Mouse (Mus musculus) erythroid progenitor cell, adult 5-6 weeks (primary cell): Measurements from ENCODE around the gene Aars2. TPM values are rescaled to one million over a fixed set of nuclear protein-coding genes. Genes with fewer than 3 reads are reported as not detected.

ENCODE experiments used
- total RNA-seq, 2 experiments: library from RNA; stranded (forward) in 1 of 2; stranded (reverse) in 1 of 2; fragments of 150-400 nt in 1 of 2; fragments of 186-747, 209-891 nt in 1 of 2; gene quantifications; 2 replicates each; pipeline versions ENCODE4 v1.2.3 to v1.2.4; 2015 to 2017; ENCODE audit warnings: low replicate concordance in 2 of 2

Gene Aars2
- total RNA-seq, 2 experiments from 2014 or later: 0.42 to 0.76 TPM

Other genes starting within 250 kb of the Aars2 start
- 62.7 and 113 TPM in 2 replicates for gene Cdc5l, start 73.1 kb upstream of the Aars2 start, total RNA-seq (2015; ENCODE audit: low replicate concordance)
- gene Cdc5l, start 73.1 kb upstream of the Aars2 start, total RNA-seq (2017; ENCODE audit: low replicate concordance): 52.3 and 102 TPM in 2 replicates
- gene Spats1, start 31.4 kb upstream of the Aars2 start, total RNA-seq (2015; ENCODE audit: low replicate concordance): not detected in 2 replicates
- not detected in 2 replicates for gene Spats1, start 31.4 kb upstream of the Aars2 start, total RNA-seq (2017; ENCODE audit: low replicate concordance)
- not detected in 2 replicates for gene Tcte1, start 16.6 kb downstream of the Aars2 start, total RNA-seq (2015; ENCODE audit: low replicate concordance)
- gene Tcte1, start 16.6 kb downstream of the Aars2 start, total RNA-seq (2017; ENCODE audit: low replicate concordance): not detected in 2 replicates
- not detected in 2 replicates for gene Tmem151b, start 42.8 kb downstream of the Aars2 start, total RNA-seq (2015; ENCODE audit: low replicate concordance)
- not detected in 2 replicates for gene Tmem151b, start 42.8 kb downstream of the Aars2 start, total RNA-seq (2017; ENCODE audit: low replicate concordance)
- 2.1 and 2.9 TPM in 2 replicates for gene Nfkbie, start 48.9 kb downstream of the Aars2 start, total RNA-seq (2015; ENCODE audit: low replicate concordance)
- 1.7 and 3.6 TPM in 2 replicates for gene Nfkbie, start 48.9 kb downstream of the Aars2 start, total RNA-seq (2017; ENCODE audit: low replicate concordance)
- gene Slc35b2, start 57.0 kb downstream of the Aars2 start, total RNA-seq (2015; ENCODE audit: low replicate concordance): 15.5 and 18.4 TPM in 2 replicates
- 10.3 and 14.0 TPM in 2 replicates for gene Slc35b2, start 57.0 kb downstream of the Aars2 start, total RNA-seq (2017; ENCODE audit: low replicate concordance)
- gene Hsp90ab1, start 66.4 kb downstream of the Aars2 start, total RNA-seq (2015; ENCODE audit: low replicate concordance): 200 and 204 TPM in 2 replicates
- 235 and 237 TPM in 2 replicates for gene Hsp90ab1, start 66.4 kb downstream of the Aars2 start, total RNA-seq (2017; ENCODE audit: low replicate concordance)
- gene Slc29a1, start 92.8 kb downstream of the Aars2 start, total RNA-seq (2015; ENCODE audit: low replicate concordance): 101 and 133 TPM in 2 replicates
- gene Slc29a1, start 92.8 kb downstream of the Aars2 start, total RNA-seq (2017; ENCODE audit: low replicate concordance): 108 and 151 TPM in 2 replicates
- not detected in 2 replicates for gene Mymx, start 95.3 kb downstream of the Aars2 start, total RNA-seq (2015; ENCODE audit: low replicate concordance)
- not detected in 2 replicates for gene Mymx, start 95.3 kb downstream of the Aars2 start, total RNA-seq (2017; ENCODE audit: low replicate concordance)
- gene Capn11, start 152.5 kb downstream of the Aars2 start, total RNA-seq (2015; ENCODE audit: low replicate concordance): 1.1 TPM in 1 of 2 replicates, not detected in the other
- 0.23 and 0.26 TPM in 2 replicates for gene Capn11, start 152.5 kb downstream of the Aars2 start, total RNA-seq (2017; ENCODE audit: low replicate concordance)
- gene Mrpl14, start 179.5 kb downstream of the Aars2 start, total RNA-seq (2015; ENCODE audit: low replicate concordance): 28.8 and 39.8 TPM in 2 replicates
- gene Mrpl14, start 179.5 kb downstream of the Aars2 start, total RNA-seq (2017; ENCODE audit: low replicate concordance): 8.5 and 8.7 TPM in 2 replicates
- gene Tmem63b, start 180.1 kb downstream of the Aars2 start, total RNA-seq (2015; ENCODE audit: low replicate concordance): 3.2 and 3.8 TPM in 2 replicates
- gene Tmem63b, start 180.1 kb downstream of the Aars2 start, total RNA-seq (2017; ENCODE audit: low replicate concordance): 5.9 and 11.6 TPM in 2 replicates
- gene 1600014C23Rik, start 227.0 kb downstream of the Aars2 start, total RNA-seq (2015; ENCODE audit: low replicate concordance): not detected in 2 replicates
- gene 1600014C23Rik, start 227.0 kb downstream of the Aars2 start, total RNA-seq (2017; ENCODE audit: low replicate concordance): not detected in 2 replicates